Mouse (Mus musculus) c-Kit-negative CD71-positive TER-119-positive erythroid progenitor cells, embryonic 14.5 days (primary cell): ENCODE results near the gene Itgae.
"Not testable (repeated sequence)": the region's sequence is repeated elsewhere in the genome, so short reads cannot be mapped to it uniquely, and the experiment has no call there.

Experiments used
- DNase-seq: peaks from one replicate; pipeline ENCODE4 v3.0.0-alpha.2; 2013; ENCODE audit warnings: low read depth, low spot score

Gene Itgae

DNA sequence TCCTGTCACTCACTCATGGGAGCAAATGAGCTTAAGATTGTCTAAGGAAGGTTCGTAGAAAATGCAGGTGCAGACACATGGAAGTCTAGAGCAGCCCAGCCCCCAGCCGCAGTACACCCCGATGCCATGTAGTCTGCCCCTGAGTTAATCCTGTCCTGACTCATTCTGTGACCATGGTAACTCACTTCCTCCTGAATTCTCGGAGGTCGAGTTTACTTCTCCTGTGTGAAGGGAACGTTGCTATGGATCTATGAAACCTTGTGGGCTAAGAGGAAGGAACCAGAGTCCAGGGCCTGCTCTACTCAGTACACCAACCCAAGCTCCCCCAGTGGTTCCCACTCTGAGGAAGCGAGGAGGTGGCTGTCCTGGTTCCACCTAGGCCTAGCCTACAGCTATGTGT, 2.5 kb downstream of the Itgae start:
- no peak for DNase-seq

DNA sequence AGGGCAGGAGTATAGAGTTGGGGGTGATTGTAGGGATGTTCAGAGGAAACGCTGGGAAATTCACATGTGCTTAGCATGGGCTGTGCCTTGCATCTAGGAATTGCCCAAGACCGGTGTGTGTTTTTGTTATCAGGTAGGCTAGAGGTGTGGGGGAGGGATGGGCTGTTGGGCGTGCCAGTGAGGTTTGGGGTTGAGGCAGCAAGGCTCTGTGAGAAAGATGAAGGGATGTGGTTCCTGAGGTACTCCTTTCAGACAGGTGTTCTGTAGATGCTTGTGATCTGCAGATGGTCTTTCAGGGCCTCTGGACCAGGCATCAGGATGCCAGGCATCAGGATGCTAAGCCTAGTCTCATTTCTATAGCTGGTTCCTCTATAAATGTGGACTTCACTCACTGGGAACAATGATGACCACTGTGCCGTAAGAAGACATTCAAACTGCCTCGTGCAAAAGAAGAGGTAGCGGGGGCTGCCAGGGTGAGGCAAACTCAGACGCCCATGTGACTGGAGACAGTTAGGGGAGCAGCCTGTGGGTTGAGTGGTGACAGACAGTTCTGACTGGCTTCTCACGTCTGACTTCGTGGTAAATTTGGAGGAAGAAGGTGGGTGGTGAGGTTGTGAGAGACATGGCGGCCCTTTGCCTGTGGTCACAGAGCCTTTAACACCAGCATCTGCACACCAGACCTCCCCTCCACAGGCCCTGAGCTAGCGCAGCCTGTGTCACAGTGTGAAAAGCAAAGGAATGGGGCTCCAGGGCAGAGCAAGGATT, 4.0 kb downstream of the Itgae start:
- DNase-seq, result no peak

- DNase-seq, result no peak
Measured at GRCm38 (mm10) chr11:73098860-73099259, 8.5 kb downstream of the Itgae start.

DNA sequence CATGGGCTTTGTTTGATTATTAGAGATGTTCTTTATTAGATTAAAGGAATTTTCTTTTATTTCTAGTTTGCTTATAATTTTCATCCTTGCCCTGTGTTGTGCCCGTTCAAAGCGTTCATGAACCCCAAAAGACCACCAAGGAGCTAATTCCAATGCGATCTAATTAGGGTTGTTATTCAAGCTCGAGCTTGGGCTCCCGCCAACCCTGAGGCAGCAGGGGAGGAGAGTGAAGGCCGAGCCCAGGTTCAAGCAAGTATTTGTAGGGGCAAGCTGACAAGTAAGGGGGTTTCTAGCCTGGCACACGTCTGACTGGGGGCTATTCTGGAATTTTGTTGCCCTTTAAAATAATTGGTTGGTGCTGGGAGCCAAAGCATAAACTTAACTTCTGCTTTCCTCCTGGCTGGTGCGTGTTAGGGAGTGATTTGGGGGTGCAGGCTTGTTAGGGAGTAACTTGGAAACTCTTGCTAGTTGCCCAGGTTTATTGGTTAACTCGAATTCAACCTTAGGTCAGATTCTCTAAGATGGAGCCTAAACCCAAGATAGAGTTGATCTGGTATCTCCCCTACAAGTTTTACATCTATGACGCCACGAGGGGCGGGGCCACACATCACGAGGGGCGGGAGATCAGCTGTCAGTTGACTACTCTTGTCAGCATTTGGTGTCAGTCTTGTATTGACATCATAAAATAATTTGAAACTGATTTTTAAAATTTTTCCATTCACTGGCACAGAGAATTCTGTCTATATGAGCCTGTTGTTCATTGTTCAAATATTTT, 9.8 kb downstream of the Itgae start:
- no peak for DNase-seq

DNA sequence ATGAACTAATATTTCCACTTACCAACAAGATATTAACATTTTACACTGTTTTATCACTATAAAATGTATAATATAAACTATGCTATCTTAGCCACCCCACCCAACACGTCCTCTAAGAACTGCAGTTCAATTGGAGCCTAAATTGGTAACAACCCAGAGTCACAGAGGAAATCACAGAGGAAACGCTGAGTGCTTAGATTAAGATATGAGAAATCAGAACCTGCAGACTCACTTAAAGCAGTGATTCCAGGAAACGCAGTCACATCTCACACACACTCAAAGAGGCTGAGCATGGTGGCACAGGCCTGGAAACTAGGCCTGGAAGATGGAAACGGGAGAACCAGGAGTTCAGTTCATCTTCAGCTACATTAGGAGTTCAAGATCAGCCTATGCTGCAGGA, 10.9 kb downstream of the Itgae start:
- DNase-seq, result no peak

GRCm38 (mm10) chr11:73105246-73105645, 14.9 kb downstream of the Itgae start:
- no peak for DNase-seq

DNA sequence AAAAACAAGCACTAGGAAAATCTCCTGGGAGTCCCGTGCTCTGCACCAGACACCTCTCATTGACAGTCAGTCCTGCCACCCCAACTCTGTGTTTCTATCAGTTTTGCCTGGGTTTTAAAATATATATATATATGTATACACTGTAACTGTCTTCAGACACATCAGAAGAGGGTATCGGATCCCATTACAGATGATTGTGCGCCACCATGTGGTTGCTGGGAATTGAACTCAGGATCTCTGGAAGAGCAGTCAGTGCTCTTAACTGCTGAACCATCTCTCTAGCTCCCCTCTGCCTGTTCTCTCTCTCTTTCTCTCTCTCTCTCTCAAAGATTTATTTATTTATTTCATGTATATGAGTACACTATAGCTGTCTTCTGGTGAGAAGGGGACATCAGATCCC, 17.0 kb downstream of the Itgae start:
- DNase-seq, result not testable (repeated sequence)

GRCm38 (mm10) chr11:73108195-73108897, 18.0 kb downstream of the Itgae start:
- DNase-seq, result no peak

DNA sequence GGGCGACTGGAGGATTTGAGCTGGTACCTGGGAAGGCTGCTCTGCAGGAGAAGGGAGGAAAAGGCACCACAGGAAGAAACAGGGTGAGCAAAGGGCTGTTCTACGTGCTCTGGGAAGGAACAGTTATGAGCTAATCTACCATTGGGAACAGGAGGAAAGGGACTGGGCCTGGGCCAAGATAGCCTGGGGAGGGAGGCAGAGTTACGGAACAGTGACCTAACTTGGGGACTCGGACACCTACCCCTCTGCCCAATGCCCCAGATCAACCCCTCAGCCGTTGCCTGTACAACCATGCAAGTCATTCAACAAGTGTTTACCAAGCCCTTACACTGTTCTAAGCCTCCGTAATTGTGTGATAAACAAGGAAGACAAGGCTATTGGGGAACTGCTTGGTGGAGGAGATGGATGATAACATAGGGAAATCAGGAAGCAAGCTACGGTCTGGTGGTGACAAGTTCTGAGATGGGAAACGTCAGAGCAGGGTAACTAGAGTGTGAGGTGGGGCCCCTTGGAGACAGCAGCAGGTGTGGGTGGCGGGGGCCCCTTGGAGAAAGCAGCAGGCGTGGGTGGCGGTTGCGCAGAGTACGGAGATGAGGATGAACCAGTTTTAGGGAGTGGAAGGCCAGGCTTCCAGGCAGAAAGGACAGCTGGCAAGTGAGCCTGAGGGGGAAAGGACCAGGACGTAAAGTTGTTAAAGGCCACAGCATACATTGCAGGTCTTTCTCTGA, 18.7 kb downstream of the Itgae start:
- no peak for DNase-seq

DNA sequence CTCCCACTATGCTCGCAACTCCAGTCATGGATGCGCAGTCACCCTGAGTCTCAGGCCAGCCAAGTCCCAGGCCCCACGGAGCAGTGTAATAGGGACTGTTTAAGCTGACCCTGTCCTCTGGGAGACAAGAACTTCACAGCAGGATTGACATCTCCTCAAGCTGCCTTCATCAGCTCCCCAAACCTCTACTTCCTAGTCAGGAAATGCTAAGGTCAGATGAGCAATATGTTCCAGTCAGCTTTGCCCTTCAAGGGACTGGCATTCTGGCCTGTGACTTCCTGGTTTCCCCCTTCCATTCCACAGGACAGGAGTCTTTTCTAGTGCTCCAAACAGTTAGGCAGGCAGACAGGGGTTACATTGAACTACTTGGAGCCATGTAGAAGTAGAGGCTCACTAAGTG, 19.6 kb downstream of the Itgae start:
- no peak for DNase-seq

- DNase-seq, result no peak
Measured at GRCm38 (mm10) chr11:73111414-73111813, 21.0 kb downstream of the Itgae start.

DNA sequence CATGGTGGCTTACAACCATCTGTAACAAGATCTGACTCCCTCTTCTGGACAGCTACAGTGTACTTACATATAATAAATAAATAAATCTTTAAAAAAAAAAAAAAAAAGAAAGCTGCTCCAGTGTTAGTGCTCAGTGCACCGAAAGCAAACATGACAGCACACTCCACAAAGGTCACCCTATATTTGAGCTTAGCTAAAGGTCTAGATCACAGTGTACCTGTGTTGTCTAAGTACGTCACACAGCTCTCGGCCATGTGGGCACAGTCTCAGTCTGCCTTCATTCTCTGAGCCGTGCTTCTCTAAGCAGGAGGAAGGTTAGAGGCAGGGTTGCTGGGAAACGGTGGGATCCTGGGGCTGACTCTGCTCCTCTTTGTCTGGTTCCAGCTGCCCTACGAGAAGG, 36.1 kb downstream of the Itgae start:
- DNase-seq, result no peak

DNA sequence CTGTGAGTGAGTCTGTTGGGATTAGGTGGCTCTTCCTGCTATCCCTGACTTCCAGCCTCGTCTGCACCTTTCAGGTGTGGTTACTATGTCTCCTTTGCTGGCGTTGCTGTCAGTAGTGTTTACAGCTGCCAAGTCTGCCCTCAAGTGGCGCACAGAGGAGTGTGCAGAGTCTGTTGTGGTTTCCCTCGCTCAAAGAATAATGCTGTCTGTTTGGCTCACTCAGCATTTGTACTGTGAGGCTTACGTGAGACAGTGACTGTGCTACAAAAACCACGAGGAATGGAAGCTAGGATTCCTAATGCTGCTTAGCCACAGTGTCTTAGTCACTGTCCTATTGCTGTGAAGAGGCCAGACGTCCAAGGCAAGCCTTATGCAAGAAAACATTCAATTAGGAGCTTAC, 40.6 kb downstream of the Itgae start:
- DNase-seq, result no peak

GRCm38 (mm10) chr11:73132999-73133398, 42.6 kb downstream of the Itgae start:
- DNase-seq, result no peak

- DNase-seq, result no peak
Measured at GRCm38 (mm10) chr11:73134222-73134621, 43.8 kb downstream of the Itgae start.

DNA sequence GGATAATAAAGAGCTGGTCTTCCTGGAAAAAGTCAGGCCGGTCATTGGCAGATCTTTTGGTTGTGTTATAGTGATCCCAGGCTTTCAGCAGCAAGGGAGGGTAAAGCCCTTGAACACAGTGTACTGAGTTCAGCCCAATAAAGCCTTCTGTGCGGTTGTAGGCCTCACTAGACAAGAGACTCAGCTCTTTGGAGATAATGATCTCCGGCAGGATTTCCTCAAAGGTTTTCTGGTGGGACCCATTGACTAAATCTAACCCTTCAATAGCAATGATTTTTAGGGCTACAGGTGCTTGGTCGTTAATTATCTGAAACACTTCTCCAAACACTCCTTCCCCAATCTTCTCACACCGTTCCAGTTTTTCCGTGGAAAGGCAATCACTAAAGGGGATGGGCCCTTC, 46.2 kb downstream of the Itgae start:
- peak; percentile 30 for DNase-seq

GRCm38 (mm10) chr11:73137116-73137515, 46.7 kb downstream of the Itgae start:
- no peak for DNase-seq

GRCm38 (mm10) chr11:73137591-73138501, 47.5 kb downstream of the Itgae start, which contains the start of gene Haspin:
Gene Haspin, minus strand, starts transcription at chr11:73138294.
- peak; percentile 81 for DNase-seq

- DNase-seq, result no peak
Measured at GRCm38 (mm10) chr11:73144261-73144681, 53.9 kb downstream of the Itgae start.
